Comparison of ENCODE assay signal across 8 mouse cellular contexts in the genomic region with DNA sequence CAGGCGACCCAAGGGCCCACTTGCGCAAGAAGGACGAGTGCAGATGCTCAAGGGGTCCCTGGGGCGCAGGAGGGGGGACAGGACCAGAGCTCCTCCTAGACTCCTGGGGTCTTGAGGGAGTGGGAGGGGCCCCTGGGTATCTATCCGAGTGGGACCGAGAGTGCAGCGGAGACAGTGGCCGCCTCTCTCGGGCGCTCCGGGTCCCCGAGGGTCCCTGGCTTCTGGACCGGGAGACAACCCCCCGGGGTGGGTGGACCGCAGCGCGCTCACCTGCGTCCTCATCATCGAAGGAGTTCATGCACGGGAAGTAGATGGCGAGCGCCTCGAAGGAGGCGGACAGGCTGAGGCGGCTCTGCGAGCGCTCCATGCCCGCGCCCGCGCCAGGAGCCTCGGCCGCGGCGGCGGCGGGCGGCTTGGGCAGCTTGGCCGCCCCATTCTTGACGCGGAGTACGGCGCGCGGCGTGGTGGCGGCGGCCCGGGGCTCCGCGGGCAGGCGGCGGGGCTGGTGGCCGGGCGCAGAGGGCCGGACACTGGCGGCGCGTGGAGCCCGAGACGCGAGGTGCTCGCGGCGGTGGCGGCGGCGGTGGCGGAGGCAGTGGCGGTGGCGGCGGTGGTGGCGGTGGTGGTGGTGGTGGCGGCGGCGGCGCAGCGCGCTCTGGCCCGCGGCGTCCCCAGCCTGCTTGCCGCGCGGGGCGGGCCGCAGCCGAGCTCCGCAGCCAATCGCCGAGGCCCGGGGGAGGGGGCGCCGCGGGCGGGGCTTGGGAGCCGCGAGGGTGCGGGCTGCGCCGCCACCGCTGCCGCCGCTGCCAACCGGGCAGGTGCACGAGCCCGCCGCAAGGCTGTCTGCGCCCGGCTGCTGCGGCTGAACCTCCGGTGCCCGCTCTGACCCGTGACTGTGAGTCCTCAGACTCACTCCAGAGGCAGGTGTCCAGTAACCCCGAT. TPM values are rescaled to one million over a fixed set of nuclear protein-coding genes. Genes with fewer than 3 reads are reported as not detected.
A peak's percentile ranks its signal among the peaks of the same experiment; 100 is the strongest.
DNase-seq lines count a peak whose midpoint lies in the region; ATAC-seq lines count a peak whose summit lies in the region.

A gene (minus strand): TSS at position 367 of the 942 bp plus-strand sequence.

- intact Hi-C loops in heart, postnatal 25 days (cut with DNase I) = no loop called here
- intact Hi-C loops in left cerebral cortex, postnatal 10 days (cut with DNase I) = loop anchor here (5.0 kb wide), 1 partner anchor 56 kb away; no protein-coding TSS in a partner anchor

- peak; percentile 79 for ATAC-seq in forebrain, embryonic 11.5 days (replicated peaks; ENCODE audit: low FRiP score)
- ATAC-seq in inflammation-experienced regulatory T-cells, adult 6 months = no peak

- peak; percentile 92 for DNase-seq in heart, adult 11 months
- no peak for DNase-seq in heart, postnatal 25 days (ENCODE audit: low spot score)
- peak; percentile 93 for DNase-seq in brain, adult 2 months (ENCODE audit: low read depth, low spot score)
- DNase-seq in forebrain, embryonic 11.5 days (ENCODE audit: low spot score) = peak; percentile 81
- DNase-seq in hindbrain, embryonic 10.5 days (ENCODE audit: low spot score) = peak; percentile 56
- peak; percentile 56 to 84 for DNase-seq in left cerebral cortex, postnatal 10 days (ENCODE audit: extremely low spot score in 1 of 2, low spot score in 2 of 2)
- DNase-seq in neural tube, embryonic 10.5 days (ENCODE audit: extremely low spot score, low spot score) = peak; percentile 57

- H3K9ac ChIP-seq in forebrain, embryonic 11.5 days (ENCODE audit: low read length) = peak within 1 kb of the TSS; percentile 69

- H3K36me3 ChIP-seq in forebrain, embryonic 11.5 days (ENCODE audit: control insufficient read depth, insufficient read depth, low read length) = no peaks in the 10 kb centered on the region
- H3K36me3 ChIP-seq in hindbrain, embryonic 10.5 days = no peaks in the 10 kb centered on the region

- H3K4me2 ChIP-seq in forebrain, embryonic 11.5 days (ENCODE audit: low read depth, low read length, severe bottlenecking) = peak within 1 kb of the TSS; percentile 91

- no peaks in the 10 kb centered on the region for H3K9me3 ChIP-seq in forebrain, embryonic 11.5 days (ENCODE audit: control insufficient read depth, low read length)
- H3K9me3 ChIP-seq in hindbrain, embryonic 10.5 days = no peaks in the 10 kb centered on the region

- no peak within 1 kb of the TSS for H3K27ac ChIP-seq in forebrain, embryonic 11.5 days (ENCODE audit: low read depth, low read length)
- H3K27ac ChIP-seq in hindbrain, embryonic 10.5 days = peak within 1 kb of the TSS; percentile 79

- WGBS in forebrain, embryonic 11.5 days = under 1% methylated on average over 93 of the region's 115 CpGs
- WGBS in hindbrain, embryonic 10.5 days = 2% methylated on average over 109 of the region's 115 CpGs

- peak within 1 kb of the TSS; percentile 63 for H3K4me3 ChIP-seq in forebrain, embryonic 11.5 days (ENCODE audit: low read depth, low read length)
- H3K4me3 ChIP-seq in hindbrain, embryonic 10.5 days = peak within 1 kb of the TSS; percentile 69

- H3K4me1 ChIP-seq in forebrain, embryonic 11.5 days (replicated peaks; ENCODE audit: control insufficient read depth, insufficient read depth, low read length) = peaks cover 2% of the 10 kb centered on the region; the same call in 1 of the 2 replicates
- peaks cover 26% of the 10 kb centered on the region for H3K4me1 ChIP-seq in hindbrain, embryonic 10.5 days (replicated peaks)

- H3K27me3 ChIP-seq in forebrain, embryonic 11.5 days (ENCODE audit: control insufficient read depth, insufficient read depth, low read length) = peaks cover 41% of the 10 kb centered on the region
- H3K27me3 ChIP-seq in hindbrain, embryonic 10.5 days (ENCODE audit: insufficient read depth, poor library complexity, severe bottlenecking) = peaks cover 98% of the 10 kb centered on the region

RNA-seq across cellular contexts. Expression of the gene that starts here (rescaled TPM):
- total RNA-seq in heart, postnatal 25 days (2021) = under 1 TPM; 0.31 to 0.39 TPM
- polyA plus RNA-seq in forebrain, embryonic 11.5 days (2014; fragmentation: Nextera tagmentation; extraction: Ambion mirVana) = 0.98 and 1.2 TPM in 2 replicates
- 1.2 and 1.6 TPM in 2 replicates for polyA plus RNA-seq in hindbrain, embryonic 10.5 days (2016; fragmentation: Nextera tagmentation; extraction: Ambion mirVana)
- total RNA-seq in left cerebral cortex, postnatal 10 days (2021) = 100 to 1,000 TPM; 105 to 112 TPM
- polyA plus RNA-seq in inflammation-experienced regulatory T-cells, adult 6 months (2017; shearing (Covaris generic)) = not detected

Comparison
In these comparisons a context has a peak if more than half of its experiments do, and no peak if none do; other contexts are left out.
1. RNA of the gene that starts here (total RNA-seq): 105 to 112 TPM in left cerebral cortex, postnatal 10 days; 0.31 to 0.39 TPM in heart, postnatal 25 days; every median in the first group is over 10 times any median in the second.